Mouse (Mus musculus): Measurements from ENCODE around the gene Prss36. TPM values are rescaled to one million over a fixed set of nuclear protein-coding genes. Genes with fewer than 3 reads are reported as not detected.

Prss36 gene
- polyA plus RNA-seq, 1 experiment from 2014 or later, result 11.8 TPM

- Histone ChIP-seq H3K36me3 (peaks cover 19% of the 10 kb centered on the region), H3K9me3 (no peaks in the 10 kb centered on the region), H3K27ac (peak within 1 kb of the TSS; percentile 82), H3K27me3 (peaks cover 2% of the 10 kb centered on the region; the same call in 1 of the 2 replicates), H3K4me3 (peak within 1 kb of the TSS; percentile 62), H3K9ac (peak within 1 kb of the TSS; percentile 78), H3K4me1 (replicated peaks) (peaks cover 14% of the 10 kb centered on the region), H3K4me2 (peak within 1 kb of the TSS; percentile 79)
- ATAC-seq (ENCODE audit: low FRiP score), result peak; percentile 99
- under 1% methylated on average over 26 of the region's 26 CpGs for WGBS
These were observed 51.1 kb downstream of the Prss36 start, which contains the start of the genes Gm21974 and Vkorc1 for GRCm38 (mm10) chr7:127895442-127895841. Gene Gm21974 (minus strand): TSS chr7:127895454. Gene Vkorc1 (minus strand): TSS chr7:127895617.

- Histone ChIP-seq H3K4me3 (peak overlapping the region; percentile 62), H3K4me2 (peak overlapping the region; percentile 79), H3K36me3 (peaks cover 28% of the 10 kb centered on the region), H3K9ac (peak overlapping the region; percentile 78), H3K4me1 (replicated peaks) (peaks cover 14% of the 10 kb centered on the region), H3K27me3 (peaks cover 1% of the 10 kb centered on the region; the same call in 1 of the 2 replicates), H3K27ac (no peak overlapping the region; the same call in 1 of the 2 replicates), H3K9me3 (no peaks in the 10 kb centered on the region)
- WGBS, result 88% methylated on average over 5 of the region's 5 CpGs
- ATAC-seq (ENCODE audit: low FRiP score), result no peak
These were observed 52.0 kb downstream of the Prss36 start for GRCm38 (mm10) chr7:127894480-127894879.

GRCm38 (mm10) chr7:127890798-127891197, 55.7 kb downstream of the Prss36 start, which contains the start of gene Prss53:
Gene Prss53 (minus strand): TSS chr7:127890970.
- no peaks in the 10 kb centered on the region for H3K27me3 ChIP-seq
- H3K9ac ChIP-seq, result 0 out of 2 replicates have a peak within 1 kb of the TSS, but pooled peaks have one; percentile 8
- peaks cover 14% of the 10 kb centered on the region for H3K4me1 ChIP-seq (replicated peaks)
- WGBS, result 39% methylated on average over 4 of the region's 4 CpGs
- H3K4me2 ChIP-seq, result no peak within 1 kb of the TSS
- no peak within 1 kb of the TSS for H3K27ac ChIP-seq
- no peaks in the 10 kb centered on the region for H3K9me3 ChIP-seq
- peaks cover 64% of the 10 kb centered on the region for H3K36me3 ChIP-seq
- ATAC-seq (ENCODE audit: low FRiP score), result no peak
- no peak within 1 kb of the TSS for H3K4me3 ChIP-seq

- no peaks in the 10 kb centered on the region for H3K27me3 ChIP-seq
- no peak overlapping the region for H3K4me3 ChIP-seq
- no peaks in the 10 kb centered on the region for H3K9me3 ChIP-seq
- no peak overlapping the region for H3K9ac ChIP-seq
- WGBS, result 79% methylated on average over 3 of the region's 3 CpGs
- no peak for ATAC-seq (ENCODE audit: low FRiP score)
- no peak overlapping the region for H3K27ac ChIP-seq
- H3K4me1 ChIP-seq (replicated peaks), result peaks cover 19% of the 10 kb centered on the region
- H3K36me3 ChIP-seq, result peaks cover 84% of the 10 kb centered on the region
- H3K4me2 ChIP-seq, result no peak overlapping the region
These were observed 57.7 kb downstream of the Prss36 start for GRCm38 (mm10) chr7:127888821-127889220.

GRCm38 (mm10) chr7:127887781-127888180, 58.7 kb downstream of the Prss36 start:
- no peaks in the 10 kb centered on the region for H3K27me3 ChIP-seq
- H3K36me3 ChIP-seq, result peaks cover 88% of the 10 kb centered on the region
- no peak overlapping the region for H3K27ac ChIP-seq
- no peak overlapping the region for H3K4me2 ChIP-seq
- 81% methylated on average over 3 of the region's 3 CpGs for WGBS
- no peaks in the 10 kb centered on the region for H3K9me3 ChIP-seq
- peaks cover 29% of the 10 kb centered on the region for H3K4me1 ChIP-seq (replicated peaks)
- no peak overlapping the region for H3K9ac ChIP-seq
- H3K4me3 ChIP-seq, result no peak overlapping the region
- no peak for ATAC-seq (ENCODE audit: low FRiP score)

- H3K9ac ChIP-seq, result no peak overlapping the region
- H3K4me3 ChIP-seq, result no peak overlapping the region
- WGBS, result 87% methylated on average over 8 of the region's 8 CpGs
- no peak overlapping the region for H3K4me2 ChIP-seq
- peaks cover 89% of the 10 kb centered on the region for H3K36me3 ChIP-seq
- H3K27me3 ChIP-seq, result no peaks in the 10 kb centered on the region
- H3K27ac ChIP-seq, result no peak overlapping the region
- H3K9me3 ChIP-seq, result no peaks in the 10 kb centered on the region
- no peak for ATAC-seq (ENCODE audit: low FRiP score)
- peaks cover 35% of the 10 kb centered on the region for H3K4me1 ChIP-seq (replicated peaks)
These were observed 59.3 kb downstream of the Prss36 start for GRCm38 (mm10) chr7:127887191-127887590.

- 0 out of 2 replicates have a peak overlapping the region, but pooled peaks have one; percentile 35 for H3K9ac ChIP-seq
- H3K4me2 ChIP-seq, result no peak overlapping the region
- H3K36me3 ChIP-seq, result peaks cover 95% of the 10 kb centered on the region
- no peaks in the 10 kb centered on the region for H3K9me3 ChIP-seq
- H3K27ac ChIP-seq, result no peak overlapping the region
- H3K4me3 ChIP-seq, result no peak overlapping the region
- H3K27me3 ChIP-seq, result no peaks in the 10 kb centered on the region
- H3K4me1 ChIP-seq (replicated peaks), result peaks cover 36% of the 10 kb centered on the region
- 94% methylated on average over 6 of the region's 6 CpGs for WGBS
- no peak for ATAC-seq (ENCODE audit: low FRiP score)
These were observed 60.0 kb downstream of the Prss36 start for GRCm38 (mm10) chr7:127886551-127886950.

- peaks cover 99% of the 10 kb centered on the region for H3K36me3 ChIP-seq
- 76% methylated on average over 6 of the region's 6 CpGs for WGBS
- H3K9me3 ChIP-seq, result no peaks in the 10 kb centered on the region
- H3K4me2 ChIP-seq, result no peak overlapping the region
- peaks cover 36% of the 10 kb centered on the region for H3K4me1 ChIP-seq (replicated peaks)
- no peak overlapping the region for H3K27ac ChIP-seq
- no peak overlapping the region for H3K4me3 ChIP-seq
- no peaks in the 10 kb centered on the region for H3K27me3 ChIP-seq
- H3K9ac ChIP-seq, result no peak overlapping the region
- no peak for ATAC-seq (ENCODE audit: low FRiP score)
These were observed 60.6 kb downstream of the Prss36 start for GRCm38 (mm10) chr7:127885951-127886350.

Other genes with a start within 250 kb of the Prss36 start
- gene Bcl7c, start 237.8 kb downstream of the Prss36 start, polyA plus RNA-seq (2015; fragmentation: Nextera tagmentation; extraction: Ambion mirVana), result 47.0 and 50.8 TPM in 2 replicates
- 2.8 and 3.3 TPM in 2 replicates for gene Ctf1, start 234.0 kb downstream of the Prss36 start, polyA plus RNA-seq (2015; fragmentation: Nextera tagmentation; extraction: Ambion mirVana)
- 0.18 TPM in 1 of 2 replicates, not detected in the other for gene Ctf2, start 214.6 kb downstream of the Prss36 start, polyA plus RNA-seq (2015; fragmentation: Nextera tagmentation; extraction: Ambion mirVana)
- 9.0 and 9.3 TPM in 2 replicates for gene Fbxl19, start 202.2 kb downstream of the Prss36 start, polyA plus RNA-seq (2015; fragmentation: Nextera tagmentation; extraction: Ambion mirVana)
- 8.0 and 9.1 TPM in 2 replicates for gene Orai3, start 176.9 kb downstream of the Prss36 start, polyA plus RNA-seq (2015; fragmentation: Nextera tagmentation; extraction: Ambion mirVana)
- 17.8 and 20.9 TPM in 2 replicates for gene Setd1a, start 170.1 kb downstream of the Prss36 start, polyA plus RNA-seq (2015; fragmentation: Nextera tagmentation; extraction: Ambion mirVana)
- gene Gm49388, start 161.1 kb downstream of the Prss36 start, polyA plus RNA-seq (2015; fragmentation: Nextera tagmentation; extraction: Ambion mirVana), result not detected in 2 replicates
- gene Hsd3b7, start 146.1 kb downstream of the Prss36 start, polyA plus RNA-seq (2015; fragmentation: Nextera tagmentation; extraction: Ambion mirVana), result 9.6 TPM in 2 replicates
- 22.2 and 24.3 TPM in 2 replicates for gene Stx4a, start 122.4 kb downstream of the Prss36 start, polyA plus RNA-seq (2015; fragmentation: Nextera tagmentation; extraction: Ambion mirVana)
- gene Stx1b, start 122.2 kb downstream of the Prss36 start, polyA plus RNA-seq (2015; fragmentation: Nextera tagmentation; extraction: Ambion mirVana), result 38.7 and 40.9 TPM in 2 replicates
- 11.0 TPM in 2 replicates for gene Zfp646, start 70.5 kb downstream of the Prss36 start, polyA plus RNA-seq (2015; fragmentation: Nextera tagmentation; extraction: Ambion mirVana)
- 37.9 and 39.3 TPM in 2 replicates for gene Zfp668, start 69.9 kb downstream of the Prss36 start, polyA plus RNA-seq (2015; fragmentation: Nextera tagmentation; extraction: Ambion mirVana)
- 0.58 and 0.82 TPM in 2 replicates for gene Prss53, start 55.8 kb downstream of the Prss36 start, polyA plus RNA-seq (2015; fragmentation: Nextera tagmentation; extraction: Ambion mirVana)
- gene Gm21974, start 51.3 kb downstream of the Prss36 start, polyA plus RNA-seq (2015; fragmentation: Nextera tagmentation; extraction: Ambion mirVana), result 0.61 TPM in 1 of 2 replicates, not detected in the other
- 67.6 and 71.1 TPM in 2 replicates for gene Vkorc1, start 51.1 kb downstream of the Prss36 start, polyA plus RNA-seq (2015; fragmentation: Nextera tagmentation; extraction: Ambion mirVana)
- 59.7 and 66.8 TPM in 2 replicates for gene Bckdk, start 42.6 kb downstream of the Prss36 start, polyA plus RNA-seq (2015; fragmentation: Nextera tagmentation; extraction: Ambion mirVana)
- 47.1 and 50.9 TPM in 2 replicates for gene Kat8, start 34.2 kb downstream of the Prss36 start, polyA plus RNA-seq (2015; fragmentation: Nextera tagmentation; extraction: Ambion mirVana)
- 0.26 and 0.30 TPM in 2 replicates for gene Prss8, start 16.6 kb downstream of the Prss36 start, polyA plus RNA-seq (2015; fragmentation: Nextera tagmentation; extraction: Ambion mirVana)
- gene Fus, start 20.7 kb upstream of the Prss36 start, polyA plus RNA-seq (2015; fragmentation: Nextera tagmentation; extraction: Ambion mirVana), result 397 and 402 TPM in 2 replicates
- 6.5 and 8.2 TPM in 2 replicates for gene Pycard, start 47.1 kb upstream of the Prss36 start, polyA plus RNA-seq (2015; fragmentation: Nextera tagmentation; extraction: Ambion mirVana)
- 0.13 TPM in 1 of 2 replicates, not detected in the other for gene Trim72, start 57.2 kb upstream of the Prss36 start, polyA plus RNA-seq (2015; fragmentation: Nextera tagmentation; extraction: Ambion mirVana)
- gene Itgam, start 115.9 kb upstream of the Prss36 start, polyA plus RNA-seq (2015; fragmentation: Nextera tagmentation; extraction: Ambion mirVana), result 1.1 and 1.4 TPM in 2 replicates
- not detected in 2 replicates for gene Gm49368, start 116.0 kb upstream of the Prss36 start, polyA plus RNA-seq (2015; fragmentation: Nextera tagmentation; extraction: Ambion mirVana)
- gene Itgax, start 182.8 kb upstream of the Prss36 start, polyA plus RNA-seq (2015; fragmentation: Nextera tagmentation; extraction: Ambion mirVana), result 0.17 TPM in 1 of 2 replicates, not detected in the other
- not detected in 2 replicates for gene Itgad, start 207.7 kb upstream of the Prss36 start, polyA plus RNA-seq (2015; fragmentation: Nextera tagmentation; extraction: Ambion mirVana)